13 mouse cellular contexts compared by ENCODE assay signal in genomic region chr9:77930860-77931184, GRCm38 (mm10). TPM values are rescaled to one million over a fixed set of nuclear protein-coding genes. Genes with fewer than 3 reads are reported as not detected.
DNase-seq lines count a peak whose midpoint lies in the region; ATAC-seq and TF ChIP-seq lines count a peak whose summit lies in the region.
"Had no signal": no experiment of that assay in that cellular context is flagged by ENCODE, and none has a peak within 500 bp of the region (broad histone marks: within the 10 kb centered on the region; RNA-seq: fewer than 3 reads in every experiment).

No protein-coding gene starts in this region.

- no peak for TF ChIP-seq POLR2A in myocyte (IDR thresholded peaks at IDR 0.05; ENCODE audit: insufficient read length, low read depth)

- 13% methylated on average over 4 of the region's 4 CpGs for WGBS in heart, embryonic 13.5 days
- 25% methylated on average over 4 of the region's 4 CpGs for WGBS in heart, embryonic 11.5 days (ENCODE audit: insufficient replicate concordance)
- 16% methylated on average over 4 of the region's 4 CpGs for WGBS in lung, postnatal 0 days
- 70% methylated on average over 4 of the region's 4 CpGs for WGBS in embryonic facial prominence, embryonic 10.5 days

- H3K9me3 ChIP-seq in heart, embryonic 13.5 days: no peaks in the 10 kb centered on the region
- H3K9me3 ChIP-seq in heart, embryonic 11.5 days (replicated peaks; ENCODE audit: control insufficient read depth, low read length): no peaks in the 10 kb centered on the region
- no peaks in the 10 kb centered on the region for H3K9me3 ChIP-seq in lung, postnatal 0 days (ENCODE audit: low read length)
- no peaks in the 10 kb centered on the region for H3K9me3 ChIP-seq in embryonic facial prominence, embryonic 10.5 days
- H3K9me3 ChIP-seq: forebrain, embryonic 10.5 days had no signal

- H3ac ChIP-seq in myocyte (ENCODE audit: control insufficient read depth, insufficient read length): no peak overlapping the region

- H3K36me3 ChIP-seq in heart, embryonic 13.5 days: no peaks in the 10 kb centered on the region
- no peaks in the 10 kb centered on the region for H3K36me3 ChIP-seq in heart, embryonic 11.5 days (ENCODE audit: control insufficient read depth, insufficient read depth, low read length)
- no peaks in the 10 kb centered on the region for H3K36me3 ChIP-seq in lung, postnatal 0 days (ENCODE audit: insufficient read depth, low read length)
- peaks cover 7% of the 10 kb centered on the region for H3K36me3 ChIP-seq in embryonic facial prominence, embryonic 10.5 days (replicated peaks)
- no peaks in the 10 kb centered on the region for H3K36me3 ChIP-seq in myocyte (ENCODE audit: control insufficient read depth, insufficient read depth)

- peak; percentile 29 for DNase-seq in lung, postnatal 0 days (ENCODE audit: low spot score)
- no peak for DNase-seq in lung, postnatal 4 days
- DNase-seq in embryonic facial prominence, embryonic 10.5 days (ENCODE audit: low spot score): no peak
- DNase-seq in natural killer cell, adult 2 months (ENCODE audit: low spot score in 2 of 2): no peak
- DNase-seq in thymus, postnatal 10 days (ENCODE audit: low spot score in 2 of 2): no peak
- DNase-seq: kidney, adult 11 months; liver; right cerebral cortex, postnatal 14 days had no signal

- no peak for TF ChIP-seq EP300 in lung, postnatal 0 days (IDR thresholded peaks at IDR 0.05)

- H3K4me1 ChIP-seq in heart, embryonic 13.5 days: peaks cover 71% of the 10 kb centered on the region
- H3K4me1 ChIP-seq in heart, embryonic 11.5 days (ENCODE audit: control insufficient read depth, insufficient read depth, low read length): peaks cover 55% of the 10 kb centered on the region
- peaks cover 12% of the 10 kb centered on the region for H3K4me1 ChIP-seq in lung, postnatal 0 days (ENCODE audit: insufficient read depth, low read depth, low read length)
- H3K4me1 ChIP-seq in embryonic facial prominence, embryonic 10.5 days: peaks cover 59% of the 10 kb centered on the region

- no peak overlapping the region for H3K9ac ChIP-seq in heart, embryonic 13.5 days
- H3K9ac ChIP-seq in heart, embryonic 11.5 days (ENCODE audit: low read depth, low read length): no peak overlapping the region
- H3K9ac ChIP-seq in lung, postnatal 0 days (replicated peaks; ENCODE audit: low read depth): no peak overlapping the region

- TF ChIP-seq CTCF in lung, postnatal 0 days (IDR thresholded peaks at IDR 0.05): no peak

- no peak overlapping the region for H3K4me2 ChIP-seq in heart, embryonic 13.5 days
- no peak overlapping the region for H3K4me2 ChIP-seq in heart, embryonic 11.5 days
- no peak overlapping the region for H3K4me2 ChIP-seq in lung, postnatal 0 days (replicated peaks; ENCODE audit: low read depth, low read length)
- H3K4me2 ChIP-seq in myocyte (ENCODE audit: low read depth): peak overlapping the region; percentile 61

- no peaks in the 10 kb centered on the region for H3K27me3 ChIP-seq in heart, embryonic 13.5 days (replicated peaks)
- H3K27me3 ChIP-seq in heart, embryonic 11.5 days (ENCODE audit: control insufficient read depth, insufficient read depth, low read length): no peaks in the 10 kb centered on the region
- no peaks in the 10 kb centered on the region for H3K27me3 ChIP-seq in lung, postnatal 0 days (replicated peaks; ENCODE audit: insufficient read depth, low read length)
- H3K27me3 ChIP-seq in embryonic facial prominence, embryonic 10.5 days (replicated peaks; ENCODE audit: low read depth, poor library complexity, severe bottlenecking): no peaks in the 10 kb centered on the region
- H3K27me3 ChIP-seq in myocyte (ENCODE audit: control insufficient read depth, insufficient read depth, insufficient read length): no peaks in the 10 kb centered on the region

- H3K4me3 ChIP-seq in heart, embryonic 13.5 days: no peak overlapping the region
- H3K4me3 ChIP-seq in heart, embryonic 11.5 days (ENCODE audit: low read depth, low read length): no peak overlapping the region
- no peak overlapping the region for H3K4me3 ChIP-seq in lung, postnatal 0 days (ENCODE audit: low read depth, low read length)
- no peak overlapping the region for H3K4me3 ChIP-seq in embryonic facial prominence, embryonic 10.5 days
- H3K4me3 ChIP-seq in myocyte: no peak overlapping the region
- H3K4me3 ChIP-seq: forebrain, embryonic 10.5 days had no signal

- no peak for ATAC-seq in heart, embryonic 13.5 days (ENCODE audit: extremely low read depth, insufficient number of reproducible peaks, low FRiP score, low TSS enrichment)
- no peak for ATAC-seq in heart, embryonic 11.5 days (replicated peaks; ENCODE audit: insufficient number of reproducible peaks, low FRiP score, low TSS enrichment)
- ATAC-seq in lung, postnatal 0 days: peak; percentile 55
- ATAC-seq: CD4-positive, CD25-positive, alpha-beta regulatory T cell, adult 4 months had no signal

- H3K79me2 ChIP-seq in myocyte (ENCODE audit: control insufficient read depth, insufficient read depth): peaks cover 90% of the 10 kb centered on the region

- H3K27ac ChIP-seq in heart, embryonic 13.5 days (replicated peaks): peak overlapping the region; percentile 53
- no peak overlapping the region for H3K27ac ChIP-seq in heart, embryonic 11.5 days (ENCODE audit: low read depth, low read length)
- H3K27ac ChIP-seq in lung, postnatal 0 days (ENCODE audit: low read length): no peak overlapping the region
- H3K27ac ChIP-seq in embryonic facial prominence, embryonic 10.5 days (replicated peaks): 0 out of 2 replicates have a peak overlapping the region, but pooled peaks have one; percentile 35

TF ChIP-seq in myocyte, 11 proteins besides CTCF, POLR2A, EP300 and RAD21:
- peak; percentile 43 for TF ChIP-seq USF1 (IDR thresholded peaks at IDR 0.05; ENCODE audit: low read depth)
- TF ChIP-seq TCF12 (IDR thresholded peaks at IDR 0.05; ENCODE audit: insufficient read depth, poor library complexity, severe bottlenecking): no peak

RNA-seq across cellular contexts. Expression of gene Elovl5, which starts 13.7 kb away (rescaled TPM):
- polyA plus RNA-seq in heart, embryonic 13.5 days (2015; fragmentation: Nextera tagmentation; extraction: Ambion mirVana): 65.2 and 69.6 TPM in 2 replicates
- polyA plus RNA-seq in heart, embryonic 11.5 days (2014; fragmentation: Nextera tagmentation; extraction: Ambion mirVana): 91.2 and 102 TPM in 2 replicates
- polyA plus RNA-seq in lung, postnatal 0 days (2015; fragmentation: Nextera tagmentation; extraction: Ambion mirVana): 179 and 213 TPM in 2 replicates
- polyA plus RNA-seq in embryonic facial prominence, embryonic 10.5 days (2016; fragmentation: Nextera tagmentation; extraction: Ambion mirVana): 90.4 and 96.1 TPM in 2 replicates
- polyA plus RNA-seq in myocyte (2012; fragmentation: generic; extraction: Trizol): 45.1 TPM

Comparison
In these comparisons a context has a peak if more than half of its experiments do, and no peak if none do; other contexts are left out.
1. H3K27ac ChIP-seq: peak in heart, embryonic 13.5 days (single experiment) and embryonic facial prominence, embryonic 10.5 days (single experiment); none in heart, embryonic 11.5 days (single experiment) and lung, postnatal 0 days (single experiment).